Comparison of ENCODE assay signal across 22 mouse cellular contexts in the genomic region with DNA sequence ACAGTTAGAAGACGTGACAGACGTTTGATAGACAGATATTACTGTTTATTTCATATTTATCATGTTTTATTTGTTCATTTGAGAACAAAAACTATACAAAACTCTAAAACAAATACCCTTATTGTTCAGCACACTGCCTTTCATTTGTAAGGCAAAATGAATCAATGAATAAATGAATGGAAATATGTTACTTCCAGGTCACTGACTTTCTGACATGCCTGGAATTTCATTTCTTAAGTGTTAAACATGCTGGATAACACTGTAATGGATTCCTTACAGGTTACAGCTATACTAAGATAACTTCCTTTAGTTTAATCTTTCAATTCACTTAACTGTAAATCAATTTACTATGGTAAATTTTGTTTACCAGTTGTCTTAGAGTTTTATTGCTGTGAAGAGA.
DNase-seq lines count a peak whose midpoint lies in the region; ATAC-seq lines count a peak whose summit lies in the region.
"Had no signal": no experiment of that assay in that cellular context is flagged by ENCODE, and none has a peak within 500 bp of the region (broad histone marks: within the 10 kb centered on the region; RNA-seq: fewer than 3 reads in every experiment).

No protein-coding gene starts in this region.

- no peak overlapping the region for H3K27ac ChIP-seq in heart, embryonic 12.5 days (ENCODE audit: poor library complexity, severe bottlenecking)

- peak; percentile 77 for DNase-seq in Muller cell, postnatal 12 days (ENCODE audit: inconsistent ontology term)
- peak; percentile 58 for DNase-seq in retina, embryonic 14.5 days (ENCODE audit: low spot score)
- DNase-seq in retina, postnatal 1 day, result peak; percentile 44
- no peak for DNase-seq in left cerebral cortex, postnatal 4 days
- DNase-seq in lung, postnatal 4 days, result no peak
- DNase-seq: adrenal gland, adult 2 months; adrenal gland, adult 8-10 months; adrenal gland, postnatal 10 days; adrenal gland, postnatal 14 days; adrenal gland, postnatal 25 days; adrenal gland, postnatal 36 days; B cell, adult 2 months; cerebellum, adult 11 months; cerebellum, adult 11-12 months; cerebellum, adult 18-20 months; cerebellum, adult 2 months had no signal

- H3K4me1 ChIP-seq in heart, embryonic 12.5 days (replicated peaks), result no peaks in the 10 kb centered on the region

- intact Hi-C loops in left cerebral cortex, postnatal 4 days (cut with DNase I), result no loop called here

- H3K9me3 ChIP-seq in heart, embryonic 12.5 days (replicated peaks), result 0 out of 2 replicates have a peak, but pooled peaks cover 4% of the 10 kb centered on the region
- H3K9me3 ChIP-seq: G1E had no signal

- 56% methylated on average over 2 of the region's 2 CpGs for WGBS in heart, embryonic 12.5 days

- H3K9ac ChIP-seq in heart, embryonic 12.5 days, result no peak overlapping the region

- no peak for ATAC-seq in heart, embryonic 12.5 days (ENCODE audit: insufficient number of reproducible peaks, low FRiP score)
- ATAC-seq: activated CD4-positive, CD25-positive, alpha-beta regulatory T cell, adult 4 months; CD4-positive, CD25-positive, alpha-beta regulatory T cell, adult 4 months; Patski had no signal

- H3K27me3 ChIP-seq in heart, embryonic 12.5 days (replicated peaks), result no peaks in the 10 kb centered on the region
- H3K27me3 ChIP-seq: CH12.LX, Patski had no signal

- H3K4me2 ChIP-seq in heart, embryonic 12.5 days, result no peak overlapping the region

- H3K36me3 ChIP-seq in heart, embryonic 12.5 days, result no peaks in the 10 kb centered on the region
- H3K36me3 ChIP-seq: G1E had no signal

- H3K4me3 ChIP-seq in heart, embryonic 12.5 days, result no peak overlapping the region

Comparison
In these comparisons a context has a peak if more than half of its experiments do, and no peak if none do; other contexts are left out.
1. DNase-seq: peak in Muller cell, postnatal 12 days (single experiment), retina, embryonic 14.5 days (single experiment) and retina, postnatal 1 day (single experiment); none in left cerebral cortex, postnatal 4 days (single experiment) and lung, postnatal 4 days (0 of 2).